Mouse (Mus musculus) G1E (cell line): ENCODE measurements at regions not wholly inside any gene's neighbourhood (a gene's known extent, or its start where the extent isn't known, plus 50 kb on each side); places are given as distances from the start of the nearest gene placed in this dataset.

Source experiments
- ATAC-seq: 2 replicates; pipeline ENCODE4 v1.8.0; 2016; ENCODE audit warnings: mild to moderate bottlenecking; ENCODE audit not compliant: insufficient number of reproducible peaks, poor library complexity, low FRiP score, severe bottlenecking; ENCODE audit errors: extremely low read depth
- DNase-seq: peaks from one replicate; pipeline ENCODE4 v3.0.0; 2012; ENCODE audit warnings: low spot score
- H3K27me3 ChIP-seq: 2 replicates; pipeline ENCODE4 v1.6.1; 2012; ENCODE audit warnings: mild to moderate bottlenecking, low read length, inconsistent platforms; ENCODE audit not compliant: insufficient read depth
- H3K36me3 ChIP-seq: replicated peaks from 2 replicates; pipeline ENCODE3; 2012; ENCODE audit warnings: mild to moderate bottlenecking, inconsistent platforms
- H3K4me1 ChIP-seq: 2 replicates; pipeline ENCODE4 v1.6.1; 2012; ENCODE audit warnings: low read depth, low read length, inconsistent platforms, mixed read lengths; ENCODE audit not compliant: insufficient read depth
- H3K4me3 ChIP-seq: 2 replicates; pipeline ENCODE4 v1.5.1; 2012; ENCODE audit warnings: low read depth, mild to moderate bottlenecking, inconsistent platforms, low read length, moderate library complexity, mixed read lengths
- H3K9me3 ChIP-seq: replicated peaks from 2 replicates; pipeline ENCODE4 v1.6.1; 2012; ENCODE audit warnings: inconsistent platforms
- CTCF ChIP-seq: IDR thresholded peaks from 2 replicates; pipeline ENCODE4 v1.5.1; 2012; ENCODE audit warnings: low read depth, low read length, inconsistent platforms, mixed read lengths
- GATA1 ChIP-seq: IDR thresholded peaks from 2 replicates; pipeline ENCODE4 v1.6.1; 2012; ENCODE audit warnings: borderline replicate concordance, low read length, inconsistent platforms, mixed read lengths
- GATA2 ChIP-seq: IDR thresholded peaks from 2 replicates; pipeline ENCODE4 v1.6.1; 2012; ENCODE audit warnings: low read depth, low read length, inconsistent platforms, borderline replicate concordance
- POLR2AphosphoS5 ChIP-seq: IDR thresholded peaks from 2 replicates; pipeline ENCODE4 v1.6.1; 2012; ENCODE audit warnings: low read depth, low read length, inconsistent platforms; ENCODE audit not compliant: insufficient replicate concordance
- TAL1 ChIP-seq: conservative IDR thresholded peaks from 2 replicates; pipeline ENCODE4 v1.6.1; 2012; ENCODE audit warnings: low read depth, low read length, inconsistent platforms, mixed read lengths

- ATAC-seq (no peak), DNase-seq (no peak)
- Histone ChIP-seq H3K9me3 (0 out of 2 replicates have a peak, but pooled peaks cover 2% of the 10 kb centered on the region), H3K36me3 (no peaks in the 10 kb centered on the region), H3K27me3 (no peaks in the 10 kb centered on the region), H3K4me1 (no peaks in the 10 kb centered on the region), H3K4me3 (no peak overlapping the region)
- TF ChIP-seq GATA2 = no peak
Observed at GRCm38 (mm10) chr4:64640056-64640455, 483.9 kb upstream of the Pappa start.

DNA sequence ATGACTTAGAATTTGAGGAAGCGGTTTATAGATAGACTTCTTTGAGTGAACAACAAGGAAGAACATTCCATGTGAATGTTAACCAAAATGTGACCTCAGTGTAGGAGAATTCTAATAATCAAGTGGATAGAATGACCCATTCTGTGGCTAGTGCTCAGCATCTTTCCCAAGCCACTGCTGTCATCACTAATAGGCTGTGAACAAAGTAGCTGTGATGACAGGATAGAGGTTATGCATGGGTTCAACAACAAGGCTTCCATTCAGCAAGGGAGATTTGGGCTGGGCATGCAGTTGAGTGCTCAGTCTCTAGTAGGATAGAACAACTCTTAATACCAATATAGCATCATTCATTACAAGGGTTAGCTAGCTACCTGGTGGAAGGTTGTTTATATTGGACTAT is 483.0 kb upstream of the Pappa start:
- TF ChIP-seq POLR2AphosphoS5 (no peak), GATA1 (no peak), GATA2 (no peak), TAL1 (no peak), CTCF (no peak)
- DNase-seq (no peak), ATAC-seq (no peak)
- no peaks in the 10 kb centered on the region for H3K4me1 ChIP-seq
- H3K36me3 ChIP-seq = no peaks in the 10 kb centered on the region
- no peaks in the 10 kb centered on the region for H3K9me3 ChIP-seq
- no peaks in the 10 kb centered on the region for H3K27me3 ChIP-seq
- no peak overlapping the region for H3K4me3 ChIP-seq

GRCm38 (mm10) chr4:64645141-64645540 is 478.8 kb upstream of the Pappa start:
- Histone ChIP-seq H3K36me3 (no peaks in the 10 kb centered on the region), H3K4me3 (no peak overlapping the region), H3K4me1 (no peaks in the 10 kb centered on the region), H3K9me3 (no peaks in the 10 kb centered on the region), H3K27me3 (no peaks in the 10 kb centered on the region)
- no peak for TF ChIP-seq POLR2AphosphoS5
- TF ChIP-seq TAL1 = no peak
- TF ChIP-seq GATA2 = no peak
- no peak for TF ChIP-seq CTCF
- TF ChIP-seq GATA1 = no peak
- DNase-seq = no peak
- ATAC-seq = no peak

GRCm38 (mm10) chr4:64654157-64654556 is 469.8 kb upstream of the Pappa start:
- Histone ChIP-seq H3K4me3 (no peak overlapping the region), H3K27me3 (no peaks in the 10 kb centered on the region), H3K36me3 (no peaks in the 10 kb centered on the region), H3K9me3 (0 out of 2 replicates have a peak, but pooled peaks cover 2% of the 10 kb centered on the region), H3K4me1 (no peaks in the 10 kb centered on the region)
- DNase-seq (no peak), ATAC-seq (no peak)
- TF ChIP-seq CTCF (no peak), POLR2AphosphoS5 (no peak), GATA2 (no peak), GATA1 (no peak), TAL1 (no peak)

DNA sequence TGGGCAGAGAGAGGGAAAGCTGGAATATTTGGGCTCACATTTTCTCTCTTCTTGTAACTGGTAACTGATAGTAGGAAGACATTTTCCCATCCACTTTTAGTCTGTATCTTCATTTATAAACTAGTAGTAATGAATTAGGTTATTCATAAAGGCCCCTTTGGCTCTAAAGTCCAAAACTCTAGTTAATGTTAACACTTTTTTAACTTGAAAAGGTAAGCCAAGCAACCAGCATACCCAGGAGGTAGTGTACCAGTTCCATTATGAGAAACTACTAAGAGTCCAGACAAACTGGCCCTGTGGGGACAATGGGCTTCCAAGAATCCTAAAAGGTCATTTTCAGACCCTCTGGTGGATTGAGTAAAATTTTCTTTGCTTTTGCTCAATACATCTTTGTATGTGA is 468.4 kb upstream of the Pappa start:
- Histone ChIP-seq H3K36me3 (no peaks in the 10 kb centered on the region), H3K4me1 (no peaks in the 10 kb centered on the region), H3K9me3 (0 out of 2 replicates have a peak, but pooled peaks cover 2% of the 10 kb centered on the region), H3K4me3 (no peak overlapping the region), H3K27me3 (no peaks in the 10 kb centered on the region)
- TF ChIP-seq TAL1 (no peak), GATA2 (no peak), POLR2AphosphoS5 (no peak)
- ATAC-seq = no peak
- no peak for DNase-seq

DNA sequence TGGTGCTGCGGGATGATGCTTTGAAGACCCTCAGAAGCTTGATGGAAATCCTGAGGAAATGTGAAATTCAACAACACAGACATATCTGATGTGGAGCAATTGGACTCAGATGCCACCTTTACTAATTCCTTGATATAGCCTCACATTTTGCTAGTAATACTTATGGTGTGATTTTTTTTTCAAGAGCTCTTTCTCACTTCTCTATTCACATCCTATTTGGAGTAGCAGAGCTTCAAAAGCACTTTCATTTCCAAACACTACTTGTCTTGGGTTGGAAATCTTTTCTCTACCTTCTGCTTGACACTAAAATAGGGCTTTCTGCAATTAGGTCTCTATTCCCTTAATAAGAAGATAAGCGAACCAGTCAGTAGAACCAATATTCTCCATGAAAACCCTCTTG is 460.3 kb upstream of the Pappa start:
- DNase-seq (no peak), ATAC-seq (no peak)
- Histone ChIP-seq H3K27me3 (no peaks in the 10 kb centered on the region), H3K4me1 (no peaks in the 10 kb centered on the region), H3K36me3 (no peaks in the 10 kb centered on the region), H3K9me3 (no peaks in the 10 kb centered on the region), H3K4me3 (no peak overlapping the region)
- TF ChIP-seq CTCF (no peak), POLR2AphosphoS5 (no peak), GATA2 (no peak), GATA1 (no peak), TAL1 (no peak)

- TF ChIP-seq POLR2AphosphoS5 (no peak), TAL1 (no peak), CTCF (no peak), GATA1 (no peak), GATA2 (no peak)
- Histone ChIP-seq H3K4me3 (no peak overlapping the region), H3K27me3 (no peaks in the 10 kb centered on the region), H3K4me1 (no peaks in the 10 kb centered on the region), H3K9me3 (0 out of 2 replicates have a peak, but pooled peaks cover 3% of the 10 kb centered on the region), H3K36me3 (no peaks in the 10 kb centered on the region)
- ATAC-seq = no peak
- DNase-seq = no peak
Observed at GRCm38 (mm10) chr4:64667998-64668397, 456.0 kb upstream of the Pappa start.
